Mouse (Mus musculus) right cerebral cortex, adult 2 months (tissue): ENCODE measurements around the gene Olfr850.

Source experiments
- DNase-seq, 2 experiments: peaks; one replicate each; pipeline ENCODE4 v3.0.0; 2021 to 2022; ENCODE audit warnings: low spot score in 2 of 2

Olfr850 gene

GRCm38 (mm10) chr9:19478148-19478547 lies at the start of gene Olfr850:
Olfr850 (minus strand) TSS chr9:19478248.
- no peak for DNase-seq

- no peak for DNase-seq
Observed at GRCm38 (mm10) chr9:19492995-19493394, 14.9 kb upstream of the Olfr850 start, which contains the start of gene Olfr851. Olfr851 (plus strand) TSS chr9:19493295.

GRCm38 (mm10) chr9:19439966-19440365 lies 38.1 kb downstream of the Olfr850 start, which contains the start of gene Olfr849:
Olfr849 (plus strand) TSS chr9:19440266.
- no peak for DNase-seq
